Mouse (Mus musculus) heart, embryonic 14.5 days (tissue): Measurements from ENCODE around the gene Gabrd. TPM values are rescaled to one million over a fixed set of nuclear protein-coding genes. Genes with fewer than 3 reads are reported as not detected.

ENCODE experiments used
- ATAC-seq: fragments of 200-750 bp; cut with Nextera tagmentation; 2 replicates; pipeline ENCODE4 v1.8.0; 2017; ENCODE audit warnings: low read depth, moderate TSS enrichment; ENCODE audit not compliant: insufficient number of reproducible peaks, insufficient read depth, low FRiP score
- H3K27ac ChIP-seq, 2 experiments: fragments of 200-500 bp in 1 of 2; fragments of 300-500 bp in 1 of 2; sonication (generic) in 1 of 2; replicated peaks in 1 of 2; 2 replicates each; pipeline ENCODE4 v1.5.1; 2012 to 2014; ENCODE audit warnings: low read depth in 2 of 2, low read length in 2 of 2, control low read depth in 1 of 2, mild to moderate bottlenecking in 1 of 2, mixed read lengths in 1 of 2; ENCODE audit not compliant: control insufficient read depth in 1 of 2, insufficient read depth in 1 of 2
- H3K27me3 ChIP-seq: fragments of 300-500 bp; sonication (generic); 2 replicates; pipeline ENCODE4 v1.6.1; 2014; ENCODE audit warnings: mild to moderate bottlenecking, low read length, control low read depth; ENCODE audit not compliant: control insufficient read depth, insufficient read depth
- H3K36me3 ChIP-seq: fragments of 300-500 bp; sonication (generic); 2 replicates; pipeline ENCODE4 v1.6.1; 2014; ENCODE audit warnings: mild to moderate bottlenecking, control low read depth, low read length, mixed read lengths; ENCODE audit not compliant: control insufficient read depth, insufficient read depth
- H3K4me1 ChIP-seq, 2 experiments: fragments of 200-500 bp in 1 of 2; fragments of 300-500 bp in 1 of 2; sonication (generic) in 1 of 2; 2 replicates each; pipeline ENCODE4 v1.6.1; 2012 to 2014; ENCODE audit warnings: low read length in 2 of 2, control low read depth in 1 of 2, mixed read lengths in 1 of 2; ENCODE audit not compliant: control insufficient read depth in 2 of 2, insufficient read depth in 2 of 2
- H3K4me2 ChIP-seq: fragments of 300-500 bp; sonication (generic); 2 replicates; pipeline ENCODE4 v1.6.1; 2014; ENCODE audit warnings: mild to moderate bottlenecking, low read length
- H3K4me3 ChIP-seq, 2 experiments: fragments of 200-500 bp in 1 of 2; fragments of 300-500 bp in 1 of 2; sonication (generic) in 1 of 2; 2 replicates each; pipeline ENCODE4 v1.5.1; 2012 to 2014; ENCODE audit warnings: low read length in 2 of 2, mild to moderate bottlenecking in 2 of 2, control low read depth in 1 of 2, low read depth in 1 of 2, moderate library complexity in 1 of 2; ENCODE audit not compliant: control insufficient read depth in 1 of 2, insufficient read depth in 1 of 2
- H3K9ac ChIP-seq: fragments of 300-500 bp; sonication (generic); 2 replicates; pipeline ENCODE4 v1.6.1; 2014; ENCODE audit warnings: mild to moderate bottlenecking, low read length
- H3K9me3 ChIP-seq: fragments of 300-500 bp; sonication (generic); 2 replicates; pipeline ENCODE4 v1.6.1; 2016; ENCODE audit warnings: low read length, control low read depth; ENCODE audit not compliant: control insufficient read depth
- WGBS: fragments of 180-500 bp; shearing (Covaris S2); extraction: QIAGEN DNeasy Blood & Tissue Kit; methylation state at CpG from one replicate; pipeline ENCODE4 v1.1.7; 2014; 5-methylcytosine and 5-hydroxymethylcytosine counted together
- polyA plus RNA-seq: library from polyadenylated mRNA; unstranded; fragments of >200 nt; fragmentation: Nextera tagmentation; extraction: Ambion mirVana; gene quantifications from 2 replicates; pipeline ENCODE4 v1.2.1, GENCODE M21; 2014

Gabrd gene
- polyA plus RNA-seq, 1 experiment from 2014 or later: not detected

DNA sequence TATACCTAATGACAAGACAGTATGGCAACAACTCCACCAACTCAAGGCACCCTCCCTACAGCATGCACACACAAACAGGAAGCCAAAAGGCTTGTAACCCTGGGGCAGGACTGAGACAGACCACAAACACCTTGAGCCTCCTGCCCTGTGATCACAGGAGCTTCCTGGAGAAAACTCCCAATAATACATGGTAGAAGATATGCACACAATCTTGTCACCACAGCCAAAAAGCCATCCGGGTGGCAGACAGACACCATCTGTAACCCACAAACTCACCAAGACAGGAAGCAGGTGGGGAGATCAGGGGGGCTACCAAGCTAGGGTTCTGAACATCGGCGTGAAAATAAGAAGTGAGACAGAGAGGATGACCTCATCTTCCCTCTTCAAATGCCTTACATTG, 45.3 kb downstream of the Gabrd start:
- Histone ChIP-seq H3K9ac (no peak overlapping the region), H3K27ac (no peak overlapping the region), H3K4me2 (no peak overlapping the region), H3K4me1 (no peaks in the 10 kb centered on the region), H3K9me3 (no peaks in the 10 kb centered on the region), H3K36me3 (no peaks in the 10 kb centered on the region), H3K27me3 (no peaks in the 10 kb centered on the region), H3K4me3 (no peak overlapping the region)
- 84% methylated on average over 3 of the region's 3 CpGs for WGBS
- no peak for ATAC-seq

- Histone ChIP-seq H3K4me2 (no peak overlapping the region), H3K4me3 (no peak overlapping the region), H3K27me3 (peaks cover 27% of the 10 kb centered on the region), H3K27ac (no peak overlapping the region), H3K9me3 (no peaks in the 10 kb centered on the region), H3K9ac (no peak overlapping the region), H3K4me1 (peaks cover 8 to 14% of the 10 kb centered on the region in 2 experiments; a peak in 3 of 4 replicates), H3K36me3 (no peaks in the 10 kb centered on the region)
- ATAC-seq: no peak
- WGBS: 61% methylated on average over 12 of the region's 12 CpGs
These were observed 51.6 kb downstream of the Gabrd start for GRCm38 (mm10) chr4:155346350-155346749.

- H3K27me3 ChIP-seq: peaks cover 27% of the 10 kb centered on the region
- H3K9me3 ChIP-seq: no peaks in the 10 kb centered on the region
- no peak overlapping the region for H3K27ac ChIP-seq
- ATAC-seq: peak; percentile 62
- peak overlapping the region; percentile 47 to 49 for H3K4me3 ChIP-seq
- 2% methylated on average over 16 of the region's 16 CpGs for WGBS
- peak overlapping the region; percentile 90 for H3K4me2 ChIP-seq
- H3K9ac ChIP-seq: peak overlapping the region; percentile 57
- peaks cover 8 to 14% of the 10 kb centered on the region in 2 experiments; a peak in 3 of 4 replicates for H3K4me1 ChIP-seq
- no peaks in the 10 kb centered on the region for H3K36me3 ChIP-seq
These were observed 52.3 kb downstream of the Gabrd start for GRCm38 (mm10) chr4:155345608-155345953.

DNA sequence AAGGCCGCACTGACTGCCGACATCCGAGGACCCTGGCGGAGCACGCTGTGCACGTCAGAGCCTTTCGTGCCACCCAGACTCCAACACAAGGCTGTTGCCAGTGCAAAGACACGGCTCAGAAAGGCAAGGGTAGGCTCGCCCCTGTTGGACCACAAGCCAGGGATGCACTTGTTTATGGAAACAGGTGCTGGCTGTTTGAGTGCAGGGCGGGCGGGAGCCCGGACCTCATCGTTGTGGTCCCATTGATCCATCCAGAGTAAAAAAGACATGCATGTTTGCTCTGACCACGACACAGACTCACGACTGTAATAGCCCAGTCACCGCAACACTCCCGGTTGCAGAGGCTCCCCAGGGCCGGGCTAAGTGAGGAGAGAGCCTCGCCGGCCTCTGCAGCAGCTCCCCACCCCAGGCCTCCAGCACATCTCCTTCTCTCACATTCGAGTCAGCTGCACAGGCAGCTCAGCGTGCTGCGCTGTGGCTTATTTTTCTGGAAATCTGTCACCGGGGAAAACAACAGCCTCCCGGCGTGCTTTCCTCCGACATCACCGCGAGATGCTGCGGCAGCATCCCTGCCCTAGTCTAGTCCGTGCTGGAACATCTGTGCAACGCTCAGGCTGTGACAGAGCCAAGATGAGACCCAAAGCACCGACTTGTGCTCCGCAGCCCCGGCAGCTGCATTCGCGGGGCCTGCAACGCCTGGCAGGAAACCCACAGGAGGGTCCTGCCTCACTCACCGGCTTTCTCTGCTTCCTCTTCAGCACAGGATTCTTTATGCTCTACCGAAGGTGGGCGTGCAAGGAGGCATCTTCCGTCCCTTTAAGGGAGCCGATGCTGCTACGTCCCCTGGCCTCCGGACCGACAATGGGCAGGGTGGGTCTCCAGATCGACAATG, 53.0 kb downstream of the Gabrd start:
- Histone ChIP-seq H3K27ac (no peak overlapping the region), H3K9ac (peak overlapping the region; percentile 57), H3K4me3 (peak overlapping the region; percentile 47 to 49), H3K36me3 (no peaks in the 10 kb centered on the region), H3K9me3 (no peaks in the 10 kb centered on the region), H3K4me1 (peaks cover 8 to 14% of the 10 kb centered on the region in 2 experiments; a peak in 3 of 4 replicates), H3K27me3 (peaks cover 27% of the 10 kb centered on the region), H3K4me2 (peak overlapping the region; percentile 90)
- 12% methylated on average over 47 of the region's 47 CpGs for WGBS
- no peak for ATAC-seq

- no peak for ATAC-seq
- H3K4me2 ChIP-seq: peak overlapping the region; percentile 90; the same call in 1 of the 2 replicates
- H3K9me3 ChIP-seq: no peaks in the 10 kb centered on the region
- H3K27ac ChIP-seq: no peak overlapping the region
- peaks cover 27% of the 10 kb centered on the region for H3K27me3 ChIP-seq
- H3K4me3 ChIP-seq: no peak overlapping the region
- H3K36me3 ChIP-seq: no peaks in the 10 kb centered on the region
- WGBS: 40% methylated on average over 3 of the region's 3 CpGs
- H3K4me1 ChIP-seq: peaks cover 8 to 14% of the 10 kb centered on the region in 2 experiments; a peak in 3 of 4 replicates
- H3K9ac ChIP-seq: no peak overlapping the region
These were observed 53.7 kb downstream of the Gabrd start for GRCm38 (mm10) chr4:155344299-155344600.

DNA sequence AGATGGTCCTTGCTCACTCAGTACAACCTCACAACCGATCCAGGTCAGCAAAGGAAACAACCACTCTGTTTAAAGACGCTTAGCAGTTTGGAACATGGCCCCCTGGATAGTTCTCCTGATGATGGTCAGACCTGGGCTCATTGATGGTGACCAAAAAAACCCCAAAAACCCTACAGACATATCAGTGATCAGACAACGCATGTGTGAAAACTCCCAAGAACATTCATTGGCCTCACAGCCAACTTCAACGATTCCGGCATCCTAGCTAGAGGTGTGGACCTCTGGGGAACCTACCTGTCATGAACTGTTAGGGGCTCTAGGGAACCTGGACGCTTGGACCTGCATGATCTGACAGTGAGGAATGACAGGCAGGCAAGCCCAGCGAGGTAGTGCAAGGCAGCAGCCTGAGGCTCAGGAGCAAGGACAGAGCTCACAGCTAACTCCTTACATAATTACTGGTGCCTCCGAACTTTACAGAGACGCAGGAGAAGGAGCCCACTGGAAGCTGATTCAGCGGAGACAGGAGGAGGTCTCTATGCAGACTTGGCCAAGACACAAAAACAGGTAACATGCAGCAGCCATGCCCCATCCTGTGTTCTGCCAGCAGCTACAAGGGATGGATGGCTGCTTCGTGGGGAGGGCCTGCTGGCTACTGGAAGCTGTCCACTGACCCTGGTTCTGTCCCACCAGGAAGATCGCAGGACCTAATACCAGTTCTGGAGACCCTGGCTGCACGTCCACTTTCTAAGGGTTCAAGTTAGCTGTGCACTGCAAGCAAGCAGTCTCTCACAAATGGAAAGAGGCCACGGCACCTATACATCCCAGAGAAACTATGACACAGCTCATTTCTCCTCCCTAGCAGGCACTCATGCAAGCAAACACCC, 54.3 kb downstream of the Gabrd start:
- no peak overlapping the region for H3K9ac ChIP-seq
- no peak overlapping the region for H3K4me3 ChIP-seq
- H3K27ac ChIP-seq: no peak overlapping the region
- peaks cover 8 to 14% of the 10 kb centered on the region in 2 experiments; a peak in 3 of 4 replicates for H3K4me1 ChIP-seq
- H3K27me3 ChIP-seq: peaks cover 27% of the 10 kb centered on the region
- no peaks in the 10 kb centered on the region for H3K36me3 ChIP-seq
- H3K4me2 ChIP-seq: no peak overlapping the region
- ATAC-seq: no peak
- 77% methylated on average over 14 of the region's 14 CpGs for WGBS
- no peaks in the 10 kb centered on the region for H3K9me3 ChIP-seq

DNA sequence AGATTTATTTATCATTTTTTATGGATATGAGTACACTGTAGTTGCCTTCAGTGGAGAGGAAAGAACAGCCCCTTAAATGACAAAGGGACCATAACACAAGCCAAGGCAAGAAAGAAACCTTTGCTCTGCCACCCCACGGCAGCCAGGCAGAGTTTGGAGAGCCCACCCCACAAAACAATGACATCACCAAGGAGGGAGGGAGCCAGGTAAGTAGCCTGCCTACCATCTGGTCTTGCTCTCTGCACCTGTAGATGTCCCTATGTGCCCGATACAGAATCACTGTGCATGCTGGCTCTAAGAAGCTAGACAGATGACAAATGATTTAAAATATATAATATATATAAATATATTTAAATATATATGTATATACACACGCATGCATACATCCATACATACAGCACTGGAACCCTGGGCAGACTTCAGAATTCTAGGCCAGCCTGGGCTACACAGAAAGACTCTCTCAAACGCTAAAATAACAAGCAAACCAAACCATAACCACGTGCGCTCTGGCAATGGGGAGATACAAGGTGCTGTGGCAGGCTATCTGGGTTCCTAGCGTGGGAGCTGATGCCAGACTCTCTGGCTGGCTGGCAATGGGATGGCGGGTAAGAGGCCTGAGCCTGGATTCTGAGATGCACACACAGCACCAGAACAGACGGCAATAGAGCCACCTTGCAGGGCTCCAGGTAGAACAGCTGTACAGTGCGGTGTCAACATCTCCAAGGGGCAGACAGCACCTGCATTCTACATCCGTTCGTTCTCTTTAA, 61.4 kb downstream of the Gabrd start:
- Histone ChIP-seq H3K27ac (no peak overlapping the region), H3K9me3 (no peaks in the 10 kb centered on the region), H3K36me3 (no peaks in the 10 kb centered on the region), H3K9ac (no peak overlapping the region), H3K27me3 (no peaks in the 10 kb centered on the region), H3K4me3 (no peak overlapping the region), H3K4me1 (no peaks in the 10 kb centered on the region), H3K4me2 (no peak overlapping the region)
- 88% methylated on average over 12 of the region's 12 CpGs for WGBS
- ATAC-seq: no peak
